Mouse (Mus musculus) liver, embryonic 14.5 days (tissue): ENCODE results near the gene Rsph9.

Experiments
- CTCF ChIP-seq: IDR thresholded peaks from 2 replicates; pipeline ENCODE4 v1.5.1; 2016; ENCODE audit warnings: antibody characterized with exemption, low read depth, control low read depth
- EP300 ChIP-seq: IDR thresholded peaks from 2 replicates; pipeline ENCODE4 v1.6.1; 2016; ENCODE audit warnings: antibody characterized with exemption, low read depth

DNA sequence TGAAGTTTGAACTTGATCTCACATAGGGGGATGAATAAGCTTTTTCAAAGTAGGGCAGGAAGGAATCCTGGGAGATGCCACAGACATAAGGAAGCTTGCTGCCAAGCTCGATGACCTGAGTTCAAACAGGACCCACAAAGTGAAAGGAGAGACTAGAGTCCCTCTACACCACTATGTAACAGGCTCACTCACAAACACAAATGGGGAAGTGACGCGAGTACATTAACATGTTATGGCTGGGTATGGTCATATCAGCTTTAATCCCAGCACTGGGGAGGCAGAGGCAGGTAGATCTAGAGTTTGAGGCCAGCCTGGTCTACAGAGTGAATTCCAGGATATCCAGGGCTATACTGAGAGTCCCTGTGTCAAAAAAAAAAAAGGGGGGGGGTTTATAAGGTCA lies 10.3 kb upstream of the Rsph9 start:
- TF ChIP-seq CTCF (no peak), EP300 (no peak)
